Mouse (Mus musculus) right cerebral cortex, postnatal 25 days (tissue): Measurements from ENCODE around the gene Armc9.

Experiments used
- DNase-seq: peaks from one replicate; pipeline ENCODE4 v3.0.0; 2022

Gene Armc9

DNA sequence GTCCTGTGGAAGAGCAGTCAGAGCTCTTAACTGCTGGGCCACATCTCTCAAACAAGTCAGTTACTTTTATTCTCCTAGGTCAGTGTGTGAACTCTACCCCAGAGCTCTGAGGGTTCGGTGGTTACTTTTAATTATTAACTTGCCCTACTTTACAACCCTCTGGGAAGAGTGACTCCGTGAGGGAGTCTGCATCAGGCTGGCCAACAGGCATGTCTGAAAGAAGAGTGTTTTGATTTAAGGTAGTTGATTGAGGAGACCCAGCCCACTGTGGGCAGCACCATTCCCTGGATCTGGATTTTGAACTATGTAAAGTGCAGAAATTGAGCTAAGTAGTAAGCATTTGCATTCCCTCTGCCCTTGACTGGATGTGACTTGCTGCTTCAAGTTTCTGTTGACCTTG is 21.5 kb downstream of the Armc9 start:
- no peak for DNase-seq

DNA sequence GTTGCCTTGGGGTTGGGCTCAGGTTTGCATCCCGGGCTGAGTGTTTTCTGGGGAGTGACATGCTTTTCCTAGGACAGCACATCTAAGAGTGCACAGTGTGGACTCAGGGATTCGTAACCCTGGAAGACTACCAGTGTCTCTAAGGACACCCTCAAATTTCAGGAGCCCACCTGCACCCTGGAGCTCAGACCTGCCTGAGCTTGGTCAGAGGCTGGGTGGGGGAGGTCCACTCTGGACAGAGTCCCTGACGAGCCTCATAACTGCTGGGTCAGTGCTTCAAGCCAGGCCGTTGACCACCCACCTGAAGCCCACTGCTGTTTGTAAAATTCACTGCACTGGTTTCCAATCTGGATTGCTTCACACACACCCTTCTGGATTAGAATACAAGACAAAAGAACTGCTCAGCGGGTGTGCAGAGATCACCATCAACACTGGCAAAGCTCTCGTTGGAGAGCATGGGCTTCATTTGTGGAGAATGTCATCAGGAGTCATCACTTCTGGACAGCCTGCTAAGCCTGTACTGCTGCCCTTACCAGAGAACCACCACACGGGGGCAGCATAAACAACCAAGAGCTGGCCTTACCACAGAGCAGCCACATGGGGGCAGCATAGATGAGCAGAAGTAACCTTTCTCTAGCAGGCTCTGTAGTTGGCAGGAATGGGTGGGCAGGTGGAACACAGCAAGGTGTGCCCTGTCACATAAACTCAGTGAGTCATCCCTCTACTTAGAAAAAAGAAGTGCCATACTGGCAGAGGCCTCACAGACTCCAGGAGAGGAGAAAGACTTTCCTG is 24.1 kb downstream of the Armc9 start:
- DNase-seq = peak; percentile 80

DNA sequence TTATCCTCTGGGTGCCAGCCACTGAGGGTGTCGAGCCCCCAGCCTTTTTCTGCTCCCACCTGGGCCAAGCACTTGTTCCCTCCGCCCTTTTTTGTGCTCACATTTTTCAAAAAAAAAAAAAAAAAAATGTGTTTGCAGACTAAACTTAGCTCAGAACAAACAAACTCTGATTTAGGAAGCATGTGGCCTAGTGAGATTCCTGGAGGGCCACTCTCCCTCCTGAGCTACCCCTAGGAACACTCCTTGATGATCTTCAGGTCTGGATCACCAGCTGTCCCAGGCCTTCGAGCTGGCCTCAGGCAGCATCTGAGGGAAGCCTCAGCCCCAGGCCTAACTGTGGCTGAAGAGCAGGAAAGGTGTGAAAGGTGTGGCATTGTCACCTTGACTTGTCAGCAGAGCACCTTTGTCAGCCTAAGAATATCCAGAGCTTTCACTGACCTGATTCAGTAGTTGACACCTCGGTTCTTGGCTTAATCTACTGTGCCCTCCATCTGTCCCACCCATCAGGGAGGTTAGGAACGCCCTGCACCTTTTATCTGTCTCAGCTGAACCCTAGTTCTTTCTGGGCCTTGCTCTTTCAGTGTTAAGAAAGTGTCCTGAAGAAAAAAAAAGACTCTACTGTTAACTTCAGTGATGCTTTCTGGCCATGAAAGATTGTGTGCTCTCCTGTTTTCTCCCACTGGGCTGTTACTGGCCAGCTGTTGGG is 27.6 kb downstream of the Armc9 start:
- DNase-seq = no peak

DNA sequence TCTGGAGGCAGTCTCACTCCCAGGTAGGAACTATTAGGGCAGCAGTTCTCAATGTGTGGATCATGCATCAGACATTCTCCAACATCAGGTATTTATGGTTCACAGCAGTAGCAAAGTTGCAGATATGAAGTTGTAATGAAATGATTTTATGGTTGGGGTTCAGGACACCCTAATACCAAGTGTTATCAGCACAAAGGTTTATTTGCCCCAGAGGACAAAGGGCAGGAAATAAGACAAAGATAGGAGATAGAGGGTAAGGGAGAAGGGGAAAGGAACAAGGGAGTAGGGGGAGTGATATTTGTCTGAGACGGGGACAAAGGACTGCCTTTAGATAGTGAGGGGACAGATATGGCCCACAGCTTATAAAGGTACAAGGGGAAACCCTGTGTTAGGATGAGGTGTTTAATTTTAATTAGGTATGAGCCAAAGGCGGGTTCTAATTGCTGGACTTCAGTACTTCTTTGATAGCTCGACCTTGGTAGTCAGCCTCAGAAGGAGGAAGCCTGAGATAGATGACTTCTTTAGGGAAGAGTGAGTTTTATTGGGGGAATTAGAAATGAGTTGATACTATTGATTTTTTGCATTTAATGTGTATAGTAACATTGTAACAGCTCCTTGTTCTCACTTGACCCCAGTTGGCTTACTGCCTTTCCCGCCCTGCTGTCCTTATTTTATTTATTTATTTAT is 29.1 kb downstream of the Armc9 start:
- DNase-seq = no peak

DNA sequence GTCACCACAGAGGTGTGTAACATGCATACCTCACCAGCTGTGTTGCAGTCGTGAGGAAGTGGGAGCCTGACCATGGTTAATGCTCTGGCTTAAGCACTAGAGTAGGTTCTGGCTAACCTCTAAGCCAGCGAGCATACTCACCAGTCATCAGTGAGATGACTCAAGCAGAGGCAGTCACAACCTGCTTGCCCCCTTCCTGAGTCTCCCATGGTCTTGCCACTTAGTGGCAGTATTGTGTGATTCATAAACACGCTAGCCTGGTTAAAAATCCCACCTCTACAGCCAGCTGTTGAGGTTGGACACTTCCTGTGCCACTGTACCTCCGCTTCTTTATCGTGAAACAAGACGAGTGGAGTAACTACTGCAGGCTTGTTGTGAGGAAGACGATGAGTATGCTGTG is 32.2 kb downstream of the Armc9 start:
- DNase-seq = no peak

DNA sequence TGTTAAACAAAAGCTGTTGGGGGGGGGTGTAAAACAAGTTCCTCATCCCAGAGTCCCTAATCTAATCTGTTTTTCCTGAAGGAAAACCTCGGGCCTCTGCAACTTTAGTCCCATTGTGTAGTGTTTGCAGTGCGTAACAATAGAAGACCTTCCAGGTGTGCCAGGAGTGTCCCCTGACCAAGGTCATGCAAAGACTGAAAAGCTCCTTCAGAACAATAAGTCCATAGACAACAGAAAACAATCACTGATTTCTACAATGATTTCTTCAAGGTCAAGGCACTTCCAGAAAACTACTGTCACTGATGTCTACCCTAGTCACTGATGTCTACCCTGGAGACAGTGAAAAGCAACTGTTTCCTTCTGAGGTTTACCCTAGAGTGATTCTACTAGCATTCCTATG is 33.3 kb downstream of the Armc9 start:
- no peak for DNase-seq

DNA sequence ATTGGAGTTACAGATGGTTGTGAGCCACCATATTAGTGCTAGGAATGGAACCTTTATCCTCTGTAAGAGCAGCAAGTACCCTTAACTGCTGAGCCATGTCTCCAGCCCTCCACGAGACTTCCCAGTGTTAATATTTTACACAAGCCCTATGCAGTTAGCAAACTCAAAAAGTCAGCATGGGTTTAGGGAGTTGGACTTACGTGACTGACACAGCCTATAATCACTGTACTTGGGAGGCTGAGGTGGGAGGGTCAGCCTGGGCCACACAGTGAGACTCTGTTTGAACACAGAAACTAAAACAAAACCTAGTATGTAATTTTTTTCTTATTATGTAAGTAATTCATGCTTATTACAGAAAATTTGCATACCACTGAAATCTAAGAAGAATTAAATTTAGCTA is 33.7 kb downstream of the Armc9 start:
- no peak for DNase-seq

DNA sequence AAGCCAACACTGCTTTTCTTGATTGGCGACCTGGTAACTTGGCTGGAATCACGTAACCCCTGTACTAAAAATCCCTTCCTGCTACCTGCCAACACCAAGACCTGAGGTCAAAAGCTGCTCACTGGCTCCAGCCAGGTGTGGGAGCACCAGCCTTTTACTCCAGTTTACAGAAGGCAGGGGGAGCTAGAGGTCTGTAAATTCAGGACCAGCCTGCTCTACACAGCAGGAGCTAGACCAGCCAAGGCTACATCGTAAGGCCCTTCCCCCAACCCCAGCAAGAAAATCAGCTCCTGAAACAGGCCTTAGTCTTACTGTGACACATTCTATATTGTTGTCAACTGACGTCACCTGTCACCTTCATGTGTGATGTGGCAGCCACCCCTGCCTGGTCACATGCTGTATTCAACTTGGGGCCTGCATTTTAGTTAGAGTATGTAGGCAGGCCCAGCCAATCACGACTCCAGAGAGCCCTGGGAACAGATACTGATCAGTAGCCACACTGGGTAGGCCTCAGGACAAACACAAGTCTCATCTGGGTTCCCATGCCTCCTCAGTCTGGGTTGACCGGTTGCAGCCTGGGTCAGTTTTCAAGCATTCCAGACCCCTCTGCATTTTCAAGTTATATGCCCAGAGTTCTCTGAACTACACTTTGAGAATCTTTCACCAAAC is 34.6 kb downstream of the Armc9 start:
- no peak for DNase-seq

DNA sequence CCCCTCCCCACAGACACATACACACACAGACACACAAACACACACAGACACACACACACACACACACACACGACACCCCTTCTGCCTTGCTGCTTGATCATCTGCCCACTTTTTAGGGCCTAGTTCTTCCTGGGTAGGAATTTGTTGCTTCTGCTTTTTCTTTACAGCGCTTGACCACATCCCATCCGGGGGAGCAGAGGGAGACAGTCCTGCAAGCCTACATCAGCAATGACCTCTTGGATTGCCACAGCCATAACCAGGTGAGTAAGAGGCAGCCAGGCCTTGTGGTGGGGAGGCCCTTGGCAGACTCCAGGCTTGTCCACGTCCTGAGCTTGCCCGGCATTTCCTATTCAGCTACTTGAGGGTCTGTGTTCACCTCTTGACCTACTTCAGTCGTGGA is 36.3 kb downstream of the Armc9 start:
- no peak for DNase-seq

DNA sequence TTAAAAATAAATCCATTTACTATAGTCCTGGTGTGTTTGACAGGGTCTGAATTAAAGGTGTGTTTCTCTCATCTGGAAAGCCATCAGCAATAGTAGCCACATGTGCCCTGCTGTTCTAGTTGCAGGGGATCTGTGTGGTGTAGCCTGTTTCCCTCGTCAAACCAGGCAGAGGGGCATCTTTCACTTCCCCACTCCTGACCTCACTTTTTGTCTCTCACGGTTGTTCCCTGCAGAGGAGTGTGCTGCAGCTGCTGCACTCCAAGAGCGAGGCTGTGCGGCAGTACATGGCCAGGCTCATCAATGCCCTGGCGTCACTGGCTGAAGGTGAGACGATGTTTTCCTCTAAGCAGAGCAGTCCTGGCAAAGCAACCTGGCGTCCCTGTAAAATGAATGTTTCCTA is 39.5 kb downstream of the Armc9 start:
- no peak for DNase-seq

DNA sequence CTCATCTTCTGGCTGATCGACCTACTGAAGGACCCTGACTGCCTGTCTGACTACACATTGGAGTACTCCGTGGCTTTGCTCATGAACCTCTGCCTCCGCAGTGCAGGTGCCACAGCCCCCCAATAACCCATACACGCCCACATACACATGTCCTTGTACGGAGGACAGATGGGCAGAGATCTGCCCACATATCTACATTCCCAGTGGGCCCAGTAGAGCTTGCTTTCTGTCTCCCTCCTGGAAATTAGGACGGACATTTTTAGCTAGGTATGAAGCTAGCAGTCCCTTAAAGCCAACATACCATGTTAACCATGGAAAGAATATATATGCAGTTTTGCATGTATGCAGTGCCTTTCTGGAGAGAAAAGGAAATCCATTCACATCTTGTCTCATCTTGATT is 43.7 kb downstream of the Armc9 start:
- DNase-seq = no peak

DNA sequence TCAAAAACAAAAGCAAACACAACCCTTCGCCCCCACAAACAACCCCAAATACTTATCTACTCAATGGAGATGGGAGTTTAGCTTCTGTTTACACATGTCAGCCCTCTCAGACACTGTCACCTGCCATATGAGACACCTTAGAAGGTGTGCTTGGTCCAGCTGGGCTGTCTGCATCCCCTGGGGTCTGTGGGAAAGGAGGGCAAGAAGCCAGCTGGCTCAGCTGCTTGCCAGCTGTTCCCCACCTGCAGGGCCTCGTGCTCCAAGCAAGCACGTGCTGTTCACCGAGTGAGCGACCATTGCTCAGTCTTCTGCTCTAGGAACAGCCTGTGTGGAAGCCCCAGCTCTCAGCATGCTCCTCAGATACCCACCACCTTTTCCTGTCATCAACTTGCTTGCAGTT is 44.4 kb downstream of the Armc9 start:
- DNase-seq = no peak

DNA sequence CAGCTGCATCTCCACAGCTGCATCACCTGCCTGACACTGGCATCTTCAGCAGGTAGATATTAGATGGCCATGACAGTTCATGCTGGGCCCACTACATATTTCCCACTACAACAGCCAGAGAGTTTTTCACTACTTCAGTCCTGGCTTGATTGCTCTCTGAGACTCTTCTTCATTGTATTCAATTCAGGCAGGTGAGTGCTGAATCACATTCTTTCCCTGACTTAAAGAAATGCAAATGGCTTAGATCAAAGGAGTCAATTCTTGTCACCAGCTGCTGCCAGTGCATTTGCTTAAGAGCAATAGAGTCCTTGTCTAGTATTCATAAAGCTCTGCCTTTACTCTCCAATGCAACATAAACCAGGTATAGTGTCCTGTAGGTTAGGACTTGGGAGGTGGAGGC is 46.7 kb downstream of the Armc9 start:
- DNase-seq = no peak

DNA sequence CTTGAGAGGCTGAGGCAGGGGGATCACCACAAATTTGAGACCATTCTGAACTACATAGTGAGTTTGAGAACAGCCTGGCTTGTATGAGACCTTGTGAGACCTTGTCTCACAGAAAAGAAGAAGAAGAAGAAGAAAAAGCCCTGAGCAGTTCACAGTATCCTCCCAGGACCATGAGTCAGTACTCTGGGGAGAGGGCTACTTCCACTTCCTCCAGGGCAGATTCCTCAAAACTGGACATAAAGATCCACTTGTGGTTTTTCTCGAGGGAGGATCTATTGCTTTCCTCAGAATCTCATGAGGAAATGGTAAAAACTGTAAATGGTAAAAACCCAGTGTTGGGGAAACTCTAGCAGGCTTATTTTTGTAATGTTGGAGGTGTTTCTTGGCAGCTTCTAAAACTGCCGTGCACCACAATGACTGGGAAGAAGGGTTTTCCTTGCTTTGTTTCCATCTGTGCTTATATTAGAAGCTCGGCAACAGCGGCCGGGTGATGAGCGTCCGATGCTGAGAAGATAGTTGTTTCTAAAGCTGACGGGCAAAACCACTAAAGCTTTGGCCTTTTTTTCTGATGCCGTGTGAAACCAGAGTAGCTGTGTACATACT is 48.1 kb downstream of the Armc9 start:
- DNase-seq = peak; percentile 33

DNA sequence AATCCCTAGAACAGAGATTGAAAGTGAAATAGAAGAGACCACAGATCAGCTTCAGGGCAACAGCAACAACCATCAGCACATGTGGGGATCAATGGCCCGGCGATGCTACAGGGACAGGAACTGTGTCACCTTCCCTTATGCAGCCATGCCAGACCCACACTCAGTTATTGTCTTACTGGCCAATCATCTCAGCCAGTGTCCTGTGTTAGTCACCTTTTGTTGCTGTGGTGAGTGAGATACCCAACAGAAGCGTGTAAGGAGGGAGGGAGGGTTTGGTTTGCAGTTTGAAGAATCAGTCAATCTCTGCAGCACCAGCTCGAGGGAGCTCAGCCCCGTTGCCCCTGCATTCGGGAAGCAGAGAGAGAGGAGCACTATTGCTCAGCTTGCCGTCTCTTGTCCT is 56.1 kb downstream of the Armc9 start:
- DNase-seq = no peak

DNA sequence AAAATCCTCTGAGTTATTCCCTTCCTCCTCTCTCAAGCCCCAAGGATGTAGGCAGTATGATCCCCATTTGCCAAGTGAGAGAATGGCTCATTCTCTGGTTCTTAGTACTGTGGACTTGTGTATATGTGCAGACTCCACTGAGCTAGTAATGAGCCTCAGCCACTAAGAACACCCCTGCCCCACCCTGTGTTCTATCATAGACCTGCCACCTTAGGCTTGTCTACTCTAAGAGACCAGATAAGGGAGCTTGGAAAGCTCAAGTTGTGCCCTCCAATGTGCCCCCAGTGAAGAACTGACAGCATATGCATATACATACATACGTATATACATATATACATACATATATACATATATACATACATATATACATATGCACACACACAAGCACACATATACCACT is 56.9 kb downstream of the Armc9 start:
- no peak for DNase-seq

DNA sequence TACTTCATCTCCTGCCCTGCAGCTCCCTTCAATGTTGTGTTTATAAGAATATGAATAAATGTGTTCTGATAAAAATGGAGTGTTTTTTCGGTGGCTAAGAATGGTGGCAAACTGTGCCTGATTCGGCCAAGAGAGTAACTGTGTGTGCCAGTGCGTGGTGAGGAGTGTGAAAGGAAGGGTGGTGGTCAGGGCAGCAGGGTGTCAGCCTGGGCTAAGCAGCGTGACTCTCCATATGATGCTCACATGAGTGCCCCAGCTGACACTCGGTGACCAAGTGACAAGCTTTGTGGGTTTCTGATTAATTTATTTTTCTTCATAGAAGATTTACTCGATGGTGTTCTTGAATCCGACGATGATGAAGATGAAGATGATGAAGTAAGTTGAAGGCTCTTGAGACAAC is 58.2 kb downstream of the Armc9 start:
- DNase-seq = no peak

DNA sequence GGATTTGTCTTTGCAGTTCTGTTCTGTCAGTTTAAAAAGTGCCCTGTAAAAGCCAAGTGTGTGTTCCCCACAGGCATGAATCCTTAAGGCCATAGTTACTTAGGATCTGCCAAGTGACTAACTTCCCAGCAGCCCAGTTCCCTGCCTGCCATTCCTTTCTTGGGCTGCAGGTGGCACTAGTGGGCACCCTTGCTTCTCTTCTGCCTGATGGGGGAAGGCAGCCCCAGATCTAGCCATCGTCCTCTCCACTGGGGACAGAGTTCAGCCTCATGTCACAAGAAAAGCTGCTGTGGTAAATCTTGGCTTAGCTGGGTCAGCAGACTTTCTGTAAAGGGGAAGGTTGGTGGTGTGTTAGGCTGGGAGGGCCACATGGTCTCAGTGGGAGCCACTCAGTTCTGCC is 59.6 kb downstream of the Armc9 start:
- peak; percentile 81 for DNase-seq

DNA sequence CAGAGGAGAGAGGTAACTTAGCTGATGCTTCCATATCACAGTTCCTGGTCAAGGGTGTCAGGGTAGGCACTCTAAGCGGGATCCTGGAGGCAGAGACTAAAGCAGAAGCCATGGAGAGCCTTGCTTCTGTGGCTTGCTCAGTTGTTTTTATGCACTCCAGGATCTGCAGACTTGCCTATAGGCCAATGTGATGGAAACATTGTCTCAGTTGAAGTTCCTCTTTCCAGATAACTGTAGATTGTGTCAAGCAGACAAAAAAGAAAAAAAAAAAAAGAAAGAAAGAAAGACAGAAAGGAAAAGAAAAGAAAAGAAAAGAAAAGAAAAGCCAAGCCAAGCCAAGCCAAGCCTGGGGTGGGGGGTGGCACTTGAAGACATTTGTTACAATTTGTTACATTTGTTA is 60.7 kb downstream of the Armc9 start:
- DNase-seq = no peak

DNA sequence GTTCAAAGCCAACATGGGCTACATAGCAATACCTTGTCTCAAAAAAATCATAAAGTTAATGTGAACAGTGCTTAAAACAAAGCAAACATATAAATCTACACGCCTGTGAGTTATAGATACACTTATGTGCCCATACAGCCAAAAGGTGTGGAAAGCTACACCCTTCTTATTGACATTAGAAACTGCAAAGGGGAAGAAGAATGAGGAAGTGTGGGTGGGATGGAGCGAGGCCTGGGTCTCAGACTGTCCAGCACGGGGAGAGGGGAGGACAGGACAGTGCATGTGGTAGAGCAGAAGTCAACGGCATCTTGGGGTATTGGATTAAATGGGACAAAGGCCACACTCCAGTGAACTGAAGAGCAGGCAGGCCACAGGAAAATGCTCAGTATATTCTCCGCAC is 61.8 kb downstream of the Armc9 start:
- DNase-seq = no peak

DNA sequence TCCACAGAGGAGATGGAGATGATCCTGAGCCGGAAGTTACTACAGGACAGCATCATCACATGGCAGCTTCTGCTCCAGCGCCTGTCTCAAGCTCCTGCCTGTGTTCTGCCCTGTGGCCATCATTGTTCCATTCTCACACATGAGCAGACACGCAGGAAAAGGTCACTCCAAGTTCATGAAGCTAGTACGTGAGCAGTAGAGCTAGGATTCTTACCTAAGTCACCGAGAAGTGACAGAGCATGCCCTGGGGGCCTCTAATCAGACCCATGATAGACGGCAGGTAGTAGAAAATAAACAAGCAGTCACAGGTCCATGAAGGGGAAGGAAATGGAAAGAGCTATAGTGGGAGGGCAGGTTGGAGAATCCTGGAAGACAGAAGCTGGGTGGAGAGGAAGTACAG is 63.4 kb downstream of the Armc9 start:
- DNase-seq = no peak

DNA sequence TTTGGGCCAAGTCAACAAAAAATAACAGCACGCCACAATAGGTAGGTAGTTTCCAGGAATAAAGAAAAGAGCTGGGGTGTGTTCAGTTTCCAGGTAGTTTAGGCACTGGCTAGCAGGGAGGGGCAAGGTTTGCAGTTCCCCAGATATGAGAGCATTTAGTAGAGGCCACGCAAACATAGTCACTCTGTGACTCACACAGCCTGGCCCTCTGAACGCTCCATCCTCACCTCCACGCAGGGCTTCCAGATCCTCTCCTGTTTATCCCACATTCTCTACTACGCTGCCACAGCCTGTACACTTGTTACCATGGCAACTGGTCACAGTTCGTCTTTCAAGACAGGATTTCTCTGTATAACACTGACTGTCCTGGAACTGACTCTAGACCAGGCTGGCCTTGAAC is 70.6 kb downstream of the Armc9 start:
- no peak for DNase-seq

DNA sequence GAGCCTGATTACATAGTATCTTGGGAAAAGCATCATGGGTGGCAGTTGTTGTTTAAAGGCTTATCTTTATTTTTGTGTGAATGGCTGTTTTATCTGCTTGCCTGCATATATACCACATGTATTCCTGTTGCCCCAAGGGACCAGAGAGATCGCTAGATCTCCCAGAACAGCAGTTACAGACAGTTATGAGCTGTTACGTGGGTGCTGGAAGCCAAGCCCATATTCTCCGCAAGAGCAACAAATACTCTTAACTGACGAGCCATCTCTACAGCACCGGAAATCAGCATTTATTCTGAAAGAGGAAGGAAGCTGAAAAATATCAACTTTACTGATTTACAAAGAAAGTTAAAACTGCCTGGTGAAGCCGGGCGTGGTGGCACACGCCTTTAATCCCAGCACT is 74.1 kb downstream of the Armc9 start:
- no peak for DNase-seq
